Mouse (Mus musculus) yolk sac, embryonic 10.5 days (tissue): ENCODE data around the gene Olfr209.
"Not testable (repeated sequence)": the region's sequence is repeated elsewhere in the genome, so short reads cannot be mapped to it uniquely, and the experiment has no call there.

Source experiments
- DNase-seq: peaks from one replicate; pipeline ENCODE4 v3.0.0-alpha.2; 2017; ENCODE audit warnings: low spot score

Gene Olfr209

DNA sequence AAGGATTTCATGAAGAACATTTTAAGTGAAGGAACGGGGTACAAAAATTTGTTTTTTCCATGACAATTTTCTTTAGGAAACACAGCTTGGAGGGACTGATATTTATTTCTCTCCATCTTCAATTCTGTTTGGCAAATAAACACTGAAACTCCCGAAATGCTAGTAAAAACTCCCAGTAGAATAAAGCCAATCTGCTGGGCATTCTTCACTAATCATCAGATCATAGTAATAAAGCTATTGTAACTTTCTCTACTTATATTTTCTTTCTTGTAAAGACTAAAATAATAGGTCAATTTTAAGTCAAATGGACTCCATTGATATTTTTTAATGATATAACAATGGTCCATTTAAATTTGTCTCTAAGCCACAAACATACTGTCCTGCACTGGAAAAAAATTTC is at the start of gene Olfr209:
Olfr209 (minus strand) TSS at position 101 of the 400 bp plus-strand sequence.
- no peak for DNase-seq

DNA sequence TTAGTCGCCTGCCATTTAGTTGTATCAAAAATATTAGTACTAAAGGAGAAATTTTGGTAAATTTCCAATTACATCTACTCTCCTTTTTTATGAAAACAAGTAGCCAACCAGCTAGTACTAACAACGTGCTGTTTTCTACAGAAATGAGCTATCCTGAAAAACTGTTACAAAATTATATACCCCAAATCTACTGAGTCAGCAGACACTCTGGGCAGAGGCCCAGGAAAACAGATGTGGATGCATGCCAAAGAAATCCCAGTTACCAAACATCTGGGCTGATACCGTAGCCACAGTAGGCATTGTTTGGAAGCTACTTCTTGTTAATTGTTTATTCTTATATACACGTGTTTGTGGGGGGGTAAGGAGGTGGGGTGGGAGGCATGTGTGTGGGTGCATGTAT is 49.7 kb upstream of the Olfr209 start:
- no peak for DNase-seq

DNA sequence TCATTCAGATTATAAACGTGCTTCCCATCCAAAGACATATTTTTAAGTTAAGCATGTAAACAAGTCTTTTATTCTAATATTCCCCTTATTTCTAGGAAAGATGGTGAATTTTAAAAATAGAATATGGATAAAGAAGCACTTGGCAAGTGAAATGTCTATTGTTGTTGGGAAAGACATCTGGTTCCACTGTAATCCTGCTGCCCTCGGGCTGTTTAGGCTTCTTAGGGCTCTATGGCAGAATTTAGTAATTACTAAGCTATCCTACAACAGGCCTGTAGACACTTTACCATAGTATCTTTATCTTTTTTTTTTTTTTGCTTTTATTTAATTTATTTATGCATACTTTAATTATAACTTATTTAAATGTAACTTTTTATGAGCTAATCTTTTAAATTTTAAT is 46.0 kb upstream of the Olfr209 start:
- no peak for DNase-seq

DNA sequence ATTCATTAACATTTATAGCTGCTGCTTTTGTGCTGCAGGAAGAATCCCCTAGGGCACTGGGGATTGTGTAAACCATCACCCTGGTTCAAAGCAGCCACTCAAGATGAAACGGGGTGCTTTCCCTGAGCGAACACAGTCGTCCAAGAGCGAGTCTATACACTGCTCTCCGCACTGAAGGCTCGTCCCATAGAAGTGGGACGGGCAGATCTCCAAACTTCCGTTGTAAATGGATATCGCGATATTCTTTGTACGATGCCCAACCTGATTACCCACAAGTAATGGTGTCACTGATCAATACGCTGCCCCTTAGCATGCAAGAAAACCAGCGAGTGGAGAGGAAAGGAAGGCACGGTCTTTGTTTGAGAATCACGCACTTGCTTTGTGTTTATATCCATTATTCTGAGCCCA is 45.6 kb upstream of the Olfr209 start:
- no peak for DNase-seq

DNA sequence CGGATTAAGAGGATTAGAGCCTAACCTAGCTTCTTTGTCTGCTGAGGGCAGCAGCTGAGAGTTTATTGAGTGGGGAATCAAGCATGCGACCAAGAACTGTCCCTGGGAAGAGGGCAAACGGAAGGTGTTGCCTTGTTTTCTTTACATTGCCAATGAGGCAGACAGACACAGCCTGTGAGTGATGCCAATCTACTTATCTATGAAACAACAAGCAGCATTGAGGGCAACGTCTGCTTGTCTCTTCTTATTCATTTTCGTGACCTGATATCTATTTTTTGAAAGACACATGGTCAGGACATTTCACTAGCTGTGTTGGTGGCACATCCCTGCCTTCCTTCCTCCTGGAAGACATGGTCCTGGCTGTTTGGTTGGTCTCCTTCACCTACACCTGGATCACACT is 43.2 kb upstream of the Olfr209 start, which contains the start of gene Gabrr3:
Gabrr3 (plus strand) TSS at position 301 of the 400 bp plus-strand sequence.
- DNase-seq = no peak

DNA sequence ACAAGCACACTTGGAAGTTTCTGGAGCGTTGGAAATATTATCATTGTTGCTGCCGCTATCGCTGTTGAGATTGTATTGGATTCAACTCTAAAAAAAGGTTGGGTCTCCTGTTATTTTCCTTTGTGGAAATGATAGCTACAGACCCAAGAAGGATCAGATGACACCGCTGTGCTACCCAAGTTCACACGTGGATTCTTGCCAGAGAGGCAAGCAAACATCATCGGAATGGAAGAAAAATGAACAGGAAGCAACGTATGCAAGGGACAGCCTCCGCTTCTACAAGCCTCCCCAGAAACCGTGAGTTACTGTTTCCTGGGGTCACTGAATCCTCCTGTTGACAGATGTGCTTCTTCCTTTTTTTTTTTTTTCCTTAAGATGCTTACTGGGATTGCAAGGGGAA is 41.0 kb upstream of the Olfr209 start:
- no peak for DNase-seq

DNA sequence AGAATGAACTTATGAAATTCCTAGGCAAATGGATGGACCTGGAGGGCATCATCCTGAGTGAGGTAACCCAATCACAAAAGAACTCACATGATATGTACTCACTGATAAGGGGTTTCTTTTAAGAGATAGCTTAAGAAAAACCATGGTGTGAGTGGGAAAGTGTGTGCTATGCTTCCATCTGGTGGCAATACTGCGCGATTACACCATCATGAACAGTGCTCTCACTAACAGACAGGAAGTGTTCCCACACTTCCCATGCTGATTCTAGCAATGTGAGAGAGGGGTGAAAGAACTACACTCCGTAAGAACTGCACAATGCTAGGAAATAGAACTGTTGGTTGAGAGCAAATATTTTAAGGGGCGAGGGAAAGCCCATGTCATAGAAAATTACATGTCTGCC is 39.9 kb upstream of the Olfr209 start:
- no peak for DNase-seq

DNA sequence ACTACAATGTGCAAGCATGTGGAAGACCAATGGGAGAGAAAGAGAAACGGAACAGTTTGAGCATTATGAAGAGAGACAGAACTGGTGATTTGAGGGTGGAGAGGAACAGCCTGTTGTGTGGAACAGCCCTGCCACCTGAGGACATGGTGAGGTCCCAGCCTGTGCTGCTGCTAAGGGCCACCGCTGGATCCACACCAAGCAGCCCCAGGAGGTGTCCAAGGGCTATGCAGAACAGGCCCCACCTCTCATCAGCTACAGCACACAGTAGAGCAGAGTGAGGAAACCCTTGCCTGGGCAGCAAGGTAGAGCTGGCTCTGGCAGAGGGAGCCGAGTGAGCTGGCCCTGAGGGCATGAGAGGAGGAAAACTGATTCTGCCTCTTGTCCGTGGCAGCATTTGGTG is 38.2 kb upstream of the Olfr209 start:
- DNase-seq = no peak

DNA sequence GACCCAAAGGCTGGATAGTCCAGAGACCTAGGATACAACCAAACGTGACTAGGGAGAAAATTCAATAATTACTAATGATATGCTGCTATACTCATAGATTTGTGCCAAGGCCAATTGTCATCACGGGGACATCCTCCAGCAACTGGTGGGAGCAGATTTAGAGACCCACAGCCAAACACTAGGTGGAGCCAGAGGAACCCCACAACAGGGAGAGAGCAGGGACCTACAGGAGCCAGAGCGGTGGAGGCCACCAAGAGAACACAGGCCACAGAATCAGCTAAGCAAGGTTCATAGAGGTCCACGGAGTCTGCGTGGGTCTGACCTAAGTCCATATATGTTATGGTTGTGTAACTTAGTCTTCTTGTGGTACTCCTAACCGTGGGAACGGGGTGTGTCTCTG is 37.3 kb upstream of the Olfr209 start:
- no peak for DNase-seq

DNA sequence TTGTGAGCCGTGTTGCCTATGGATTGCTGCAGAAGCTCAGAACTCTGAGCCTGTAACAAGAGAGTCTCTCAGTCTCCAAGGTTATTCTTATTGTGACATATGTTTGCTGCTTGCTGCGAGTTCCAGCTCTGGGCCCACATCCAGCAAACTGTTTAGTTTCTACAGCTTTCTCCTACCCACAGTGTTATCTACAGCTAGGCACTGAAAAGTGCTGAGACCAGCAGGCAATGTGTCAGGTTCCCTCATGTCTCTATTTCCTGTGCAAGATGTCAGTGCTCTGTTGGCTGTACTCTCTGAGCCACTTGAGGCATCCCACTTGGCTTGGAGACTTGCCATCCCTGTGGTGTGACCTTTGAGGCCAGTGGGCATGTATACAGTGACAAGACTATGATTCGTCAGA is 29.5 kb upstream of the Olfr209 start:
- DNase-seq = no peak

DNA sequence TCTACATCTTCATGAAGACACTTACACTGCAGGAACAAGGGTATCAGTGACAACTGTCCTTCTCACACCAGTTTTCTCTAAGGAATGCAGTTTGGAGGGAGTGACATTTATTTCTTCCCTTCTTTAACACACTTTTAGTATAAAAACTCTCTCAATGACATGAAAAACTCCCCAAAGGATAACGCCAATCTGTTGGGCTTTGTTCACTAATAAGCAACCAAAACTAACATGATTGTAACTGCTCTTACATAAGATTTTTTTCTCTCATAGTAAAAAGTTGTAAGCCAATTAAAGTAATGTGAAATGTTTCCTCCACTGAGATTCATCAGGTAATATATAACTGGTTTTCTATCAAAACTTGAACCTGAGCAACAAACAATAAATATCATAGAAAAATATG is 14.6 kb downstream of the Olfr209 start, which contains the start of gene Olfr206:
Olfr206 (minus strand) TSS at position 101 of the 400 bp plus-strand sequence.
- DNase-seq = no peak

DNA sequence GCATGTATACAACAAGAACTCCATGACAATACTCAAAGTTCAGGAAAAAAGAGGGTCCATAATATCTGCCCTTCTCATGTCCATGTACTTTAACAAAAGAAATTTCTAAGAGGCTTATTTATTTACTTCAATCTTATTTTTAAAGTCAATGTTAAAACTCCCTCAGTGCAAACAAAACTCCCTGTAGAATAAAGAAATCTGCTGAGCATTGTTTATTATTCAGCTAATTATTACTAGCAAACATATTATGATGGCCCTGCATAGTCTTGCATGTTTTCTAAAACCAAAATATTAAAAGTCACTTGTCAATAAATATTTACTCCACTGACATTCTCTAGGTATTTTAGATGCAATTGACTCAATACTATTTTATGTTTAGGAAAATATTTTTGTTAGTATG is 32.8 kb downstream of the Olfr209 start, which contains the start of gene Olfr205:
Olfr205 (minus strand) TSS at position 101 of the 400 bp plus-strand sequence.
- no peak for DNase-seq

DNA sequence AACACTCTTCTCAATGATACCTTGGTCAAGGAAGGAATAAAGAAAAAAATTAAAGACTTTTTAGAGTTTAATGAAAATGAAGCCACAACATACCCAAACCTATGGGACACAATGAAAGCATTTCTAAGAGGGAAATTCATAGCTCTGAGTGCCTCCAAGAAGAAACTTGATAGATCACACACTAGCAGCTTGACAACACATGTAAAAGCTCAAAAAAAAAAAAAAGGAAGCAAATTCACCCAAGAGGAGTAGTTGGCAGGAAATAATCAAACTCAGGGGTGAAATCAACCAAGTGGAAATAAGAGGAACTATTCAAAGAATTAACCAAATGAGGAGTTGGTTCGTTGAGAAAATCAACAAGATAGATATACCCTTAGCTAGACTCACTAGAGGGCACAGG is 40.5 kb downstream of the Olfr209 start:
- not testable (repeated sequence) for DNase-seq

DNA sequence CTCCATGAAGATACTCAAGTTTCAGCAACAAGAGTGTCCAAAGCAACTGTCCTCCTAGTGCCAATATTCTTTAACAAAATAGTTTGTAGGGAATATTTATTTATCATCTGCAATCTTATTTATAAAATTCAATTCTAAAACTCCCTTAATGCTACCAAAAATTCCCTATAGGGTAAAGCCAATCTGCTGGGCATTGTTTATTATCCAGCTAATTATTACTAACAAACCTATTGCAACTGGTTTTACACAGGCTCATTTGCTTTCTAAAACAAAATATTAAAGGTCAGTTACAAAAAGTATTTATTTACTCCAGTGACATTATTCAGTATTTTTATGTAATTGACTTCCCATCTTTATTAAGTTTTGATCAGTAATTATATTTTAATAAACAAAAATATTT is 45.6 kb downstream of the Olfr209 start, which contains the start of gene Olfr204:
Olfr204 (minus strand) TSS at position 101 of the 400 bp plus-strand sequence.
- DNase-seq = no peak
